Mouse (Mus musculus): ENCODE results near the gene Golph3l.
"Not testable (repeated sequence)": the region's sequence is repeated elsewhere in the genome, so short reads cannot be mapped to it uniquely, and the experiment has no call there.

Golph3l gene

DNA sequence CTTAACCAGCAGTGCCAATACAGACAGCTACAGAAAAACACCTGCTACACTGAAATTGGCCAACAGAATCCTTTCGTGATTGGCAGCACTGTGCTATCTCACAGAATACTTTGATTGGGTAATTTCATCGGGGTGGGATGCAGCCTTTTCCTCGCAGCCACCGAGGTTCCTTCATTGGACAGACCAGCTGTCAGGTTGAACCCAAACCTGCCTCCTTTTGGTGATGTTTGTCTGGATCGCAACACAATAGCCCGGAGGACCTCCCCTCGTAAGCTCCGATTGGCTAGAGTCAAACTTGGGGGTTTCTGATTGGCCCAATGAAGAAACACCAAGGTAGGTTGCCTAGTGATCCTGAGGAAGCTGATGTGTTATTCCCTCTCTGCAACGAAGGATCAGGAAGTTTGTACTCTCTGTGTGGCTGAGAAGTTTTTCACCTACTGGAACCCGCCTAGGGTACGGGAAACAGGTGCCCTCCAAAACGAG, at the start of gene Golph3l:
Gene Golph3l, plus strand, starts transcription at position 331 of the 483 bp plus-strand sequence.
- peak; percentile 90 for DNase-seq (ENCODE audit: low read depth, low spot score)

DNA sequence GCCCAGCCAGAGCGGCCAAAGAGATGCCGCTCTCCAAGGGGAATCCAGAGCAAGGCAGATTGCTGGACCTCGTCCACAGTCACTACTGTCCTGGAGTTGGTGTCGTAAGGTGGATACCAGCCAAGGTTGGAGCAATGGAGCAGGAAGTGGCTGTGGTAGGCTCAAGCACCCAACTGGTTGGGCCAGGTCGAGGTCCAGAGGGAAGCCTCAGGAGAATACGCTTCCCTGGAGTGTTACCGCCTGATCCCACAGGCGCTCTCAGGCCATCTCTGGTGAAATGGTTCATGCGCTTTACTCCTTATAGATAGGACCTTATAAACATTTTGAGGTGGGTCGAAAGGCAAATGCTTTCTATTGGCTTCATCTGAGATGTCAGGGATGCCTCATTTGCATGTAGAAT, 49.8 kb upstream of the Golph3l start:
- DNase-seq (ENCODE audit: low read depth, low spot score): no peak

DNA sequence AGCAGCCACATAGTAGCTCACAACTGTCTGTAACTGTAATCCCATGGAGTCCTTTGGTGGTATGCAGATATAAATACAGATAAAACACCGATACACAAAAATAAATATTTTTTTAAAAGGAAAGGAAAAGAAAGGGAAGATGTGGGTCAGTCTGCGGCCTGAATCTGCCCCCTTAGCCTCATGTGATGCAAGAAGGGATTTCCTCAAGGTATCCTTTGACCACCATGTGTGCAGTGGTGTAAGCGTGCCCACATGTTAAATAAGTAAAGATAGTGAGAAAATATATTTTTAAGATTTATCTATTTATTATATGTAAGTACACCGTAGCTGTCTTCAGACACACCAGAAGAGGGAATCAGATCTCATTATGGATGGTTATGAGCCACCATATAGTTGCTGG, 48.9 kb upstream of the Golph3l start:
- no peak for DNase-seq (ENCODE audit: low read depth, low spot score)

DNA sequence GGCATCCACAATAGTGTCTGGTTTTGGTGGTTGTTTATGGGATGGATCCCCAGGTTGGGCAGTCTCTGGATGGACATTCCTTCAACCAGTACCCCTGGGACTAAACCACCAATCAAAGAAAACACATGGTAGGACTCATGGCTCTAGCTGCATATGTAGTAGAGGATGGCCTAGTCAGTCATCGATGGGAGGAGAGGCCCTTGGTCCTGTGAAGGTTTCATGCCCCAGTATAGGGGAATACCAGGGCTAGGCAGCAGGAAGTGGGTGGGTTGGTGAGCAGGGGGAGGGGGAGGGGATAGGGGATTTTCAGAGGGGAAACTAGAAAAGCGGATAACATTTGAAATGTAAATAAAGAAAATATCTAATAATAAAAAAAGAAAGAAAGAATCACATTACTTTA, 47.5 kb upstream of the Golph3l start:
- DNase-seq (ENCODE audit: low read depth, low spot score): not testable (repeated sequence)

DNA sequence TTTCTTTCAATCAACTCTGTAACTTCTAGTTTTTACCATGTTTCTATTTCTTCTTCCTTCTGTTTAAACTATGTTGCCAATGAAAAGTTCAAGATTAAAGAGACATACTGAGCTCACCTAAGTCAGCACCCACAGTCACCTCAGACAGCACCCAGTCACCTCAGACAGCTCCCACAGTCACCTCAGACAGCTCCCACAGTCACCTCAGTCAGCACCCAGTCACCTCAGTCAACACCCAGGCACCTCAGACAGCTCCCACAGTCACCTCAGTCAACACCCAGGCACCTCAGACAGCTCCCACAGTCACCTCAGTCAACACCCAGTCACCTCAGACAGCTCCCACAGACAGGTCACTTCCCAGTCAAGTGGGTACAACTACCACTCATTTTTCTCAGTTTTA, 46.6 kb upstream of the Golph3l start:
- DNase-seq (ENCODE audit: low read depth, low spot score): no peak

DNA sequence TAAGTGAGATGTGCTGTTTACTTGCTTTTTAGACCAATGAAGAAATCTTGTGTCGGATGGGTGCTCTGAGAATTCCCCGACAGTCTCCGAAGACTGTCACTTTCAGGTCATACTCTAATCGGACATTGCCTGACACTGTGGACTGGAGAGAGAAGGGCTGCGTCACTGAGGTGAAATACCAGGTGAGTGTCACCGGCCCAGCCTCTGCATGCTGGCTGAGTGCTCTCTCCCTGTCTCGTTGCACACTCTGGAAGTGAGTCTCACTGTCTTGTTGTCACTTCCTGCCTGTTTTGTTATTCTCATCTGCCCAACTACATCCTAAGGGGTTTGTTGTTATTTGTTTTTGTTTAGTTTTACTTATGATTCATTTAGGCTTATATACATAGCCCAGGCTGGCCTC, 45.8 kb upstream of the Golph3l start:
- DNase-seq (ENCODE audit: low read depth, low spot score): no peak

DNA sequence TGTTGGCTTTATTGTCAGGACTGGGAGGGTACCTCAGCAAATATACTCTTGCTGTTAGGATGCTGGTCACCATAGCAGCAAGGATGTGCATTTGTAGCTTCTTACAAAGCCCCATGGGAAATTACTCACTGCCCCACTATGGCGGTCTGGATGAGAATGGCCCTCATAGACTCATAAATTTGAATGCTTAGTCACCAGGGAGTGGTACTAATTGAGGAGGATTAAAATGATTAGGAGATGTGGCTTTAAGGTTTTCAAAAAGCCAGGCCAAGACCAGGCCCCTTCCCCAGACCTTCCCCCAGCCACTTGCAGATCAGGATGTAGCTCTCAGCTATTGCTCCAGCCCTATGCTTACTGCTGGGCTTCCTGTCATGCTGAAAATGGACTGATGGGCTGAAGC, 38.6 kb upstream of the Golph3l start:
- DNase-seq (ENCODE audit: low read depth, low spot score): no peak

DNA sequence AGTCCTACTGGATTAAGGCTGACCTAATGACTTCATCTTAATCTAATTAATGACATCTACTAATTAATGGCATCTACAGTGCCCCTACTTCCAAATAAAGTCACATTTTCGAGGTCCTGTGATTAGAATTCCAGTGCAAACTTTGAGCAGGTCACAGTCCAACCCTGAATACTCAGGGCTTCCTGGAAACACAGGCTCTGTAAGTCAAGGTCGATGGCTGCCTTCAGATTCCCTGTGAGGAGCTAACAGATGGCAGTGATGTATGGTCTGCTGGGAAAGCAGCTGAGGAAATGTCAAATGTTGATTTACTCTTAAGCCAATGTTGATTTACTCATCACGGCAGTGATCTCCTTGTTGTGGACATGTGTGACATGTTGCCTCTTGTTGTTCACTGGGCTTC, 34.7 kb upstream of the Golph3l start:
- no peak for DNase-seq (ENCODE audit: low read depth, low spot score)

DNA sequence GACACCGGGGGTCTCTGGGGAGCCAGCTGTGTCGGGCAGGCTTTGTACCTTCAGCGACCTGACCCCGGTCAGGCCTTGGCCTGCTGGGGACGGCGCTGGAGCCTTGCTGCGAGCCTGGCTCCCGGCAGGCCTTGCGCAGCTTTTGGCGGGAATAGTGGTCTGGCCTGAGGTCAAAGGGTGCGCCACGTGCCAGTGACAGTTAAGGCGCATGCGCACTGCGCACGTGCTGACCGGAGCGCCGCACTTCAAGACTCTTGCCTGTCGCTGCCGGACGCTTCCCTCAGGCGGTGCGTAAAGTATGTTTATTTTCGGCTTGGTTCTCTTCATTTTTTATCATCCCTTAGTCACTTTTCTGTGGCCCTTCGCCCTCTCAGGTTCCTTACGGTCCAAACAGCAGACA, 29.3 kb upstream of the Golph3l start, which contains the start of gene Hormad1:
Gene Hormad1, plus strand, starts transcription at position 241 of the 400 bp plus-strand sequence.
- no peak for DNase-seq (ENCODE audit: low read depth, low spot score)

DNA sequence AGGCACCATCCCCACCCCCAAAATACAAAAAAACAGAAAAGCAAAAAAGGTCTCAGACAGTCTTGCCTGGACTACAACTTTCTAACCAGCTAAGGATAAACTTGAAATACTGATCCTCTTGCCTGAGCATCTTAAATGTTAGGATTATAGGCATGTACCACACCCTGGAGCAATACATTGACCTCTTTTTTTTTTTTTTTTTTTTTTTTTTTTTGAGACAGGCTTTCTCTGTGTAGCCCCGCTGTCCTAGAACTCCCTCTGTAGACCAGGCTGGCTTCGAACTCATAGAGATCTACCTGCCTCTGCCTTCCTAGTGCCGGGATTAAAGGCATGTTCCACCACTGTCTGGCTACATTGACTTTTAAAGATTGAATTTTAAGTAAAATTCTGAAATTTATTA, 28.0 kb upstream of the Golph3l start:
- DNase-seq (ENCODE audit: low read depth, low spot score): no peak

DNA sequence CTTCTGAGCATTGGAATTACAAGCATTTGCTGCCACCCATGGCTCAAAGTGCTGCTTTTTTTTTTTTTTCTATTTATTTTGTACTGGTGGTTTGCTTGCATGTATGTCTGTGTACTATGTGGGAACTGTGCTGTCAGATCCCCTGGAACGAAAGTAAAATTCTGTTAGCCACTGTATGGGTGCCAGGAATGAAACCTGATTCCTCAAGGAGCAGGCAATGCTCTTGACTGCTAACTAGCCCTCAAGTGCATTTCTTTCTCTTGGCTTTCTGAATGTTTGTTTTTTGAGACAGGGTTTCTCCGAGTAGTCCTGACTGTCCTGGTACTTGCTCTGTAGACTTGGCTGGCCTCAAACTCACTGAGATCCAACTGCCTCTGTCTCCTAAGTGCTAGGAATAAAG, 26.9 kb upstream of the Golph3l start:
- no peak for DNase-seq (ENCODE audit: low read depth, low spot score)

DNA sequence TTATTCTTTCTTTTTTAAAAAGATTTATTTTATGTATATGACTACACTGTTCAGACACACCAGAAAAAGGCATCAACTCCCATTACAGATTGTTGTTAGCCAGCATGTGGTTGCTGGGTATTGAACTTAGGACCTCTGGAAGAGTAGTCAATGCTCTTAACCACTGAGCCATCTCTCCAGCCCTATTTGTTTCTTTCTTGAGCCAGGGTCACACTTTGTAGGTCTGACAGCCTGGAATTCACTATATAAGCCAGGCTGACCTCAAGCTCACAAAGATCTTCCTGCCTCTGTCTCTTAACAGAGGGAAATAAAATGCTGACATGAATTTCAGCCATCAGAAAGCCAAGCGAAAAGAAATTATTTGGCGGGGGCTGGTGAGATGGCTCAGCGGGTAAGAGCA, 19.1 kb upstream of the Golph3l start:
- DNase-seq (ENCODE audit: low read depth, low spot score): no peak

DNA sequence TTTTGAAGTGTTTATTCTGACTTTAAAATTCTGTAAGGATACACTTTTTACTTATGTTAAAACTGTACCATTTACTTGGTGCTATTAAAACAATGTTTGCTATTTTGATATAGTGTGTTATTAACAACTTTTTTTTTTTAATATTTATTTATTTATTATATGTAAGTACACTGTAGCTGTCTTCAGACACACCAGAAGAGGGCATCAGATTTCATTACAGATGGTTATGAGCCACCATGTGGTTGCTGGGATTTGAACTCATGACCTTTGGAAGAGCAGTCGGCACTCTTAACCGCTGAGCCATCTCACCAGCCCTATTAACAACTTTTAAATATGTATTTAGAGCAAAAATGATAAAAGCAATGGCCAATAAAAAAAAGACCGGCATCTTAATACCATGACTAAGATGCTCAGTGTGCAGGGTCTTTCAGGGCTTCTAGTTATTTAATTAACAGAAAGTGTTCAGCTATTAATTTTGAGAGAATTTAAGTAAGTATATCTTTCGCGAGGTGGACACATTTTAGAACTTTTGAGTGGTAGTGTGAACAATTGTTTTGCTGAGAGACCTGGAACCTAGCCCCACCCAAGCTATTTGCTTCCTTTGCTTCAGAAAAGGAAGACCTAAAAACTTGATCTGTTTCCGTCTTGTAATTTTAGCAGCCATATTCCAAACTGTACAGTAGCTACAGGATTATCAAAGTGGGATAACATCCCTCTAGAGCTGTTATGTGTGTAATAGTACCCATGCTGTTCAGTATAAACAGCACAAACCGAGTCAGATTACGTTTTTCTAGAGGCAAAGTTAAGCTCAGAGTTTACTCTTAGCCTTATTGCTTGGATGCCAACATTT, 755 bp upstream of the Golph3l start:
- no peak for DNase-seq (ENCODE audit: low read depth, low spot score)

DNA sequence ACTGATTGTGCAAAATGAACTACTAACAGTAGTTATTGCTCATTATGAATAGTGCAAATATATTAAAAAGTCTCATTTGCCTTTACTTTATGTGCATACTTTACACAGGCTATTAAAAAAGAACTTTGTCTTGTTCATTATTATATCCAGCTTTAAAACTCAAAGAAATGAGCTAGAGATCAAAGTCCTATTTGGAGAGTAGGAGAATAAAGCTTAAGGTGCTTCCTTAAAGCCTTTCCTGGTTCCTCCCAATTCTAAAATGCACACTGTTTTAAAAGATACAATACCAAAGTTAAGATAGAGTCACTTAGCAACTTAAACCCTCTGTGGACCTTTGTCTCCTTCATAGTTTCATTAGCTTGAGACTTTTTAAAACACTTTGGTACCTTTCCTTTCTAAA, 10.0 kb downstream of the Golph3l start:
- no peak for DNase-seq (ENCODE audit: low read depth, low spot score)

DNA sequence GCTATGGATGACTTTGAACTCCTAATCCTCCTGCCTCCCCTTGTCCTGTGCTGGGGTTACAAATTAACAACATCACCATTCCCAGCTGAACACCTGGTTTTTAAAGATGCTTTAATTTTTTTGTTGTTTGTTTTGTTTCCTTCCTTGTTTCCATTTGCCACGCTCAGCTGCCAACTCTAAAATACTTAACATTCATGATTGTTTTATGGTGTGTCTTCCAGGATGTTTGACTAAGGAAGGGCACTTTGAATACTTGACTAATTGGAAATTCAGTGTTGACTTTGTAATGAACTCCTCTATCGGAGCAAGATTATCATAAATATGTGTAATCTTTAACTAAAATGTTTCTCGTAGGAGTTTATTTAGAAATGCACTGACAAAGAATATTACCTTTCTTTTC, 12.6 kb downstream of the Golph3l start:
- no peak for DNase-seq (ENCODE audit: low read depth, low spot score)

DNA sequence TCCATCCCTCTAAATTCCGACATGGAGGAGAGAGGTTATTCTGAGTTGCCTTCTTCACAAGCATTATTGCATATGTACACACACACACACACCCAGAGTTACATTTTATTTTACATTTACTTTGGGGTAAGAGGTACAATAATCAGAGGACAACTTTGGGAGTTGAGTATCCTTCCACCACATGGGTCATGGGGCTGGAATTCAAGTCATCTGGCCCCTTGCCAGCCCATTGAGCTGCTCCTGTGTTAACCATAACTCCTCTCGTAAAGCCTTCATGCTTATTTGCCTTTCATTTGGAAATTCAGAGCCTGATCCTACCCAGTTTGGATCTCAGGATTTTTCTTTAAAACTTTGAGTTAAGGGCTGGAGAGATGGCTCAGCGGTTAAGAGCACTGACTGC, 17.4 kb downstream of the Golph3l start:
- DNase-seq (ENCODE audit: low read depth, low spot score): no peak

DNA sequence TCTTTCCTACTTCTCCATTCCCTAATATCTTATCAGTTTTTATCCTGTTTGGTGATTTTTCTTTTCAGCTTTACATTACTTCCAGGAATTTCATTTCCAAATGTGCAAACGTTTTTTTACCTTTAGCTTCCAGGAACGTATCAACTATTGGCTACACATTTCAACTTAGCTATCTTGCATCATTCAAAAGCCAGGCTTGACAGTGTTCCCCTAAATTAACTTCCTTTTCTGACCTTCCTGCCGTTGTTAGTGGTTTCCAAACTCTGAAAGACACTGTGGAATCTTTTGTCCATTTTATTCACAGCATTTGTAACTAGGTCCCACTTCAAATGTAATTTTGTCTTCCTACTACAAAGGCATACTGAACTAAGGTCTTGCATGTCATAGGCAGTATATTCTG, 20.5 kb downstream of the Golph3l start:
- no peak for DNase-seq (ENCODE audit: low read depth, low spot score)

DNA sequence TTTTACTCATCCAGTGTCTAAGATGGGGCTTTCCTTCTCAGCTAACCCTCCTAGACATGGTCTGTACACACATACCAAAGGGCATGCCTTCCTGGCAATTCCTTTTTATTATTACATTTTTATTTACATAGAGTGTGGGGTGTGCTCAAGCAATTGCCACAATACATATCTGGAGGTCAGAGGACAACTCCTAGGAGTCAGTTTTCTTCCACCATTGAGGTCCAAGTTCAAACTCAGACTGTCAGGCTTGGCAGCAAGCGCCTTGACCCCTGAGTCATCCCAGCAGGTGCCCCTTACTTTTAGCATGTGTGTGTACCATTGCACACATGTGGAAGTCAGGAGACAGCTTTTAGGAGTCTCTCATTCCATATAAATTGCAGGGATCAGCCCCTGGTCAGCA, 25.3 kb downstream of the Golph3l start:
- DNase-seq (ENCODE audit: low read depth, low spot score): no peak

DNA sequence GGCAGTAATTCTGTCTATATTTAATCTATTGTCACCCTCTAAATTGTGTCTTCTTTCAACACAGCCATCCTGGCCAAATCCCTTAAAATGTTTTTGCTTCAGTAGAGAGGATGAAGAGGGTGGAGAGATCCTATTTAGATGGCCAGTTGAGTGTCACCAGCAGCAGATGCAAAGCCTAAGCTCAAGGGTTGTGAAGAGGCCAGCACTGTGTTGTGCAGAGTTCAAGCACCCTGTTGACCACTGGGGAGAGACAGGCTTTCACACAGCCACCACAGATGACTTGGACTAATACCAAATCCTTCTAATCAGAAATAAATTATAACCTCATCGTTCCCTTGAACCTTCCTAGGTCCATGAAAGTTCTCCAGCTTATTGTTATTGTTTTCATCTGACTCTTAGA, 29.8 kb downstream of the Golph3l start:
- no peak for DNase-seq (ENCODE audit: low read depth, low spot score)

DNA sequence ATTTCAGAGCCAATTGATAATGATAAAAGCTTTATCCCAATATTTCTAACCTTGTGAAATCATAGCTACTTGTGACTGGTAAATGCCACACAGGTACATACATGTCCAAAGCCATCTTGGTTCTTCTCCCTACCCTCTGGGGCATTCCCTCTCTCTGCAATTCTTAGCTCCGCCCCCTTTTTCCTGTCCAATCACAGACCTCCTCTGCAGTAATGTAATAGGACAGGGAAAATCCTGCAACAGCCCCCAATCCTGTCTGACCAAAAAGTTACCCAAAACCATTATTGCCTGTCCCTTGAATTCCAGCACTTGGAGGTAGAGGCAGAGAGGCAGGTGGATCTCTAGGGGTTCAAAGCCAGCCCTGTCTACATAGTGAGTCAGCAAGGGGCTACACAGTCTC, 32.5 kb downstream of the Golph3l start:
- no peak for DNase-seq (ENCODE audit: low read depth, low spot score)

DNA sequence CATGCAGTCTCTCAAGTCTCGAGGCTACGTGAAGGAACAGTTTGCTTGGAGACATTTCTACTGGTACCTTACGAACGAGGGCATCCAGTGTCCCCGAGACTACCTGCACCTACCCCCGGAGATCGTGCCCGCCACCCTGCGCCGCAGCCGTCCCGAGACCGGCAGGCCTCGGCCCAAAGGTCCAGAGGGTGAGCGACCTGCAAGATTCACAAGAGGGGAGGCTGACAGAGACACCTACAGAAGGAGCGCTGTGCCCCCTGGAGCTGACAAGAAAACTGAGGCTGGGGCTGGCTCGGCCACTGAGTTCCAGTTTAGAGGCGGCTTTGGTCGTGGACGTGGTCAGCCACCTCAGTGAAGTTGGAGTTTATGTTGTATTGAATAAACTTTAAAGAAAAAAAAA, 33.7 kb downstream of the Golph3l start:
- not testable (repeated sequence) for DNase-seq (ENCODE audit: low read depth, low spot score)

DNA sequence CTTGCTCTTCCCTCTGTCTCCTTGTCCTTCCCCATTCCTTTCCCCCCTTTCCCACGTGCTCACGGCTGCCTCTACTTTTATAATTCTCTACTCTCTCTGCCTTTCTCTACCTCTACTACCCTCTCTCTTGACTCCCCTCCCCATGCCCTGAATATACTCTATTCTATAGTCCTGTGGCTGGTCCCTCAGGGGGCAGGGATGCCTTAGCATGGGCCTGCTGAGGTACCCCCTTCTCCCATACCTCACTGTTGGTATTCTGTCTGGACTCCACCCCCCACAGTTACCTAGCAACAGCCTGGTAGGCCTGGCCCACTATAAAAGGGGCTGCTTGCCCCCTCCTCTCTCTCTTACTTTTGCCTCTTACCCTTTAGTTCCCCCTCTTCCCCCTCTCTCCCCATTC, 34.8 kb downstream of the Golph3l start:
- DNase-seq (ENCODE audit: low read depth, low spot score): no peak

DNA sequence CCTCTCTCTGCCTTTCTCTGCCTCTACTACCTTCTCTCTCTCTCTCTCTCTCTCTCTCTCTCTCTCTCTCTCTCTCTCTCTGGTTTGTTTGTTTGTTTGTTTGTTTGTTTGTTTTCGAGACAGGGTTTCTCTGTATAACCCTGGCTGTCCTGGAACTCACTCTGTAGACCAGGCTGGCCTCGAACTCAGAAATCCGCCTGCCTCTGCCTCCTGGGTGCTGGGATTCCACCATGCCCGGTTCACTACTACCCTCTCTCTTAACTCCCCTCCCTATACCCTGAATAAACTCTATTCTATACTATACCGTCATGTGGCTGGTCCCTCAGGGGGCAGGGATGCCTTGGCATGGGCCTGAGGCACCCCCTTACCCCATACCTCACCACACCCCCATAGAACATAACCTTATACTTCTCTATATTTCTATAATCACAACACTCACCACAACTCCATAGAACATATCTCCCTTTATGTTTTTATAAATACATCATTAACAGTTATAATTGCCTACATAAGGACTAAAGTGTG, 35.3 kb downstream of the Golph3l start:
- not testable (repeated sequence) for DNase-seq (ENCODE audit: low read depth, low spot score)

Data from retina, postnatal 7 days (tissue).